Mouse (Mus musculus): ENCODE measurements around the gene Hoxb4.

Gene Hoxb4

GRCm38 (mm10) chr11:96328605-96329004 lies 10.5 kb downstream of the Hoxb4 start:
- no peak for DNase-seq (ENCODE audit: inconsistent age in 2 of 2, low spot score in 1 of 2)

GRCm38 (mm10) chr11:96332105-96332504 lies 14.0 kb downstream of the Hoxb4 start:
- no peak for DNase-seq (ENCODE audit: inconsistent age in 2 of 2, low spot score in 1 of 2)

- peak in 1 of 2 experiments; percentile 76 for DNase-seq (ENCODE audit: inconsistent age in 2 of 2, low spot score in 1 of 2)
These were observed 14.6 kb downstream of the Hoxb4 start for GRCm38 (mm10) chr11:96332618-96333032.

- DNase-seq (ENCODE audit: inconsistent age in 2 of 2, low spot score in 1 of 2) = peak in 1 of 2 experiments; percentile 75
These were observed 15.4 kb downstream of the Hoxb4 start for GRCm38 (mm10) chr11:96333241-96334001.

GRCm38 (mm10) chr11:96334002-96334364 lies 15.9 kb downstream of the Hoxb4 start:
- DNase-seq (ENCODE audit: inconsistent age in 2 of 2, low spot score in 1 of 2) = peak in 1 of 2 experiments; percentile 64

GRCm38 (mm10) chr11:96334998-96335397 lies 16.9 kb downstream of the Hoxb4 start:
- DNase-seq (ENCODE audit: inconsistent age in 2 of 2, low spot score in 1 of 2) = peak in 1 of 2 experiments; percentile 35

- DNase-seq (ENCODE audit: inconsistent age in 2 of 2, low spot score in 1 of 2) = peak in 1 of 2 experiments; percentile 67
These were observed 18.5 kb downstream of the Hoxb4 start for GRCm38 (mm10) chr11:96336597-96336996.

GRCm38 (mm10) chr11:96337026-96337425 lies 19.0 kb downstream of the Hoxb4 start:
- DNase-seq (ENCODE audit: inconsistent age in 2 of 2, low spot score in 1 of 2) = peak; percentile 56 to 86

- DNase-seq (ENCODE audit: inconsistent age in 2 of 2, low spot score in 1 of 2) = peak; percentile 34 to 78
These were observed 21.1 kb downstream of the Hoxb4 start for GRCm38 (mm10) chr11:96338957-96339855.

- peak; percentile 57 to 90 for DNase-seq (ENCODE audit: inconsistent age in 2 of 2, low spot score in 1 of 2)
These were observed 22.8 kb downstream of the Hoxb4 start for GRCm38 (mm10) chr11:96340698-96341365.

GRCm38 (mm10) chr11:96341701-96342575 lies 23.9 kb downstream of the Hoxb4 start:
- DNase-seq (ENCODE audit: inconsistent age in 2 of 2, low spot score in 1 of 2) = peak; percentile 74 to 93

GRCm38 (mm10) chr11:96342576-96342930 lies 24.5 kb downstream of the Hoxb4 start:
- DNase-seq (ENCODE audit: inconsistent age in 2 of 2, low spot score in 1 of 2) = peak; percentile 40 to 88

GRCm38 (mm10) chr11:96343206-96343745 lies 25.2 kb downstream of the Hoxb4 start:
- peak; percentile 36 to 86 for DNase-seq (ENCODE audit: inconsistent age in 2 of 2, low spot score in 1 of 2)

- DNase-seq (ENCODE audit: inconsistent age in 2 of 2, low spot score in 1 of 2) = peak; percentile 68 to 86
These were observed 26.2 kb downstream of the Hoxb4 start for GRCm38 (mm10) chr11:96344061-96344877.

- peak in 1 of 2 experiments; percentile 59 for DNase-seq (ENCODE audit: inconsistent age in 2 of 2, low spot score in 1 of 2)
These were observed 26.8 kb downstream of the Hoxb4 start for GRCm38 (mm10) chr11:96344878-96345159.

- peak in 1 of 2 experiments; percentile 87 for DNase-seq (ENCODE audit: inconsistent age in 2 of 2, low spot score in 1 of 2)
These were observed 27.3 kb downstream of the Hoxb4 start for GRCm38 (mm10) chr11:96345220-96345892.

GRCm38 (mm10) chr11:96345893-96346806 lies 28.1 kb downstream of the Hoxb4 start:
- DNase-seq (ENCODE audit: inconsistent age in 2 of 2, low spot score in 1 of 2) = peak; percentile 60 to 85
